Mouse (Mus musculus) lung, adult 2 months (tissue): ENCODE measurements around the gene Shq1.
A peak's percentile ranks its signal among the peaks of the same experiment; 100 is the strongest.

ENCODE experiments used
- CTCF ChIP-seq: fragments of 200-500 bp; IDR thresholded peaks from 2 replicates; pipeline ENCODE4 v1.5.1; 2011; ENCODE audit warnings: mild to moderate bottlenecking, low read length, control low read depth; ENCODE audit not compliant: insufficient read depth
- POLR2A ChIP-seq: fragments of 200-500 bp; IDR thresholded peaks from 2 replicates; pipeline ENCODE4 v1.6.1; 2011; ENCODE audit warnings: low read depth, mild to moderate bottlenecking, control low read depth, low read length, borderline replicate concordance; ENCODE audit errors: extremely low read depth

GRCm38 (mm10) chr6:100563552-100564341 is 107.2 kb downstream of the Shq1 start:
- TF ChIP-seq POLR2A (no peak), CTCF (peak; percentile 53; the same call in 1 of the 2 replicates)
